Mouse (Mus musculus) left cerebral cortex, adult 9 months (tissue): Measurements from ENCODE around the gene Ube2e2.

Experiments used
- DNase-seq, 2 experiments: peaks; one replicate each; pipeline ENCODE4 v3.0.0; 2022; ENCODE audit warnings: low spot score in 2 of 2

Ube2e2 gene

GRCm38 (mm10) chr14:18893947-18894445 is at the start of gene Ube2e2:
Gene Ube2e2, minus strand, starts transcription at chr14:18894267.
- no peak for DNase-seq

GRCm38 (mm10) chr14:18940068-18940467 is 46.0 kb upstream of the Ube2e2 start:
- peak; percentile 5 to 14 for DNase-seq

GRCm38 (mm10) chr14:18903553-18903952 is 9.5 kb upstream of the Ube2e2 start:
- DNase-seq = no peak

GRCm38 (mm10) chr14:18893121-18893946 is 733 bp downstream of the Ube2e2 start:
- DNase-seq = peak; percentile 63 to 89

GRCm38 (mm10) chr14:18889571-18889970 is 4.5 kb downstream of the Ube2e2 start:
- no peak for DNase-seq

GRCm38 (mm10) chr14:18882493-18882892 is 11.6 kb downstream of the Ube2e2 start:
- no peak for DNase-seq

- DNase-seq = no peak
These were observed 23.4 kb downstream of the Ube2e2 start for GRCm38 (mm10) chr14:18870716-18871115.

GRCm38 (mm10) chr14:18828661-18829060 is 65.4 kb downstream of the Ube2e2 start:
- DNase-seq = no peak

- no peak for DNase-seq
These were observed 67.3 kb downstream of the Ube2e2 start for GRCm38 (mm10) chr14:18826753-18827152.

- peak; percentile 13 to 26 for DNase-seq
These were observed 73.4 kb downstream of the Ube2e2 start for GRCm38 (mm10) chr14:18820713-18821112.

- no peak for DNase-seq
These were observed 97.2 kb downstream of the Ube2e2 start for GRCm38 (mm10) chr14:18796857-18797256.

GRCm38 (mm10) chr14:18795787-18796186 is 98.3 kb downstream of the Ube2e2 start:
- DNase-seq = no peak

- no peak for DNase-seq
These were observed 114.9 kb downstream of the Ube2e2 start for GRCm38 (mm10) chr14:18778993-18779675.

- DNase-seq = no peak
These were observed 115.8 kb downstream of the Ube2e2 start for GRCm38 (mm10) chr14:18778241-18778640.

- DNase-seq = no peak
These were observed 117.9 kb downstream of the Ube2e2 start for GRCm38 (mm10) chr14:18776132-18776531.

- peak; percentile 20 to 35 for DNase-seq
These were observed 120.3 kb downstream of the Ube2e2 start for GRCm38 (mm10) chr14:18773724-18774123.

GRCm38 (mm10) chr14:18759601-18760356 is 134.3 kb downstream of the Ube2e2 start:
- no peak for DNase-seq

GRCm38 (mm10) chr14:18758595-18759532 is 135.2 kb downstream of the Ube2e2 start:
- DNase-seq = no peak

GRCm38 (mm10) chr14:18758003-18758402 is 136.1 kb downstream of the Ube2e2 start:
- DNase-seq = no peak

GRCm38 (mm10) chr14:18755410-18755809 is 138.7 kb downstream of the Ube2e2 start:
- DNase-seq = no peak

- DNase-seq = no peak
These were observed 139.5 kb downstream of the Ube2e2 start for GRCm38 (mm10) chr14:18754595-18754994.
